19 mouse cellular contexts compared by ENCODE assay signal in genomic region chr5:99422092-99422491, GRCm38 (mm10).
DNase-seq lines count a peak whose midpoint lies in the region; ATAC-seq and TF ChIP-seq lines count a peak whose summit lies in the region.
"Had no signal": no experiment of that assay in that cellular context is flagged by ENCODE, and none has a peak within 500 bp of the region (broad histone marks: within the 10 kb centered on the region; RNA-seq: fewer than 3 reads in every experiment).

No protein-coding gene starts in this region.

- H3K27ac ChIP-seq in liver, embryonic 12.5 days, result no peak overlapping the region
- H3K27ac ChIP-seq in liver, embryonic 11.5 days (ENCODE audit: low read depth, low read length), result no peak overlapping the region
- H3K27ac ChIP-seq in midbrain, embryonic 11.5 days (ENCODE audit: low read depth, low read length), result no peak overlapping the region
- no peak overlapping the region for H3K27ac ChIP-seq in midbrain, embryonic 10.5 days (replicated peaks)
- no peak overlapping the region for H3K27ac ChIP-seq in liver, embryonic 15.5 days (replicated peaks)
- 0 out of 2 replicates have a peak overlapping the region, but pooled peaks have one; percentile 49 for H3K27ac ChIP-seq in liver, postnatal 0 days (ENCODE audit: low read depth)
- H3K27ac ChIP-seq: embryonic facial prominence, embryonic 10.5 days; embryonic facial prominence, embryonic 12.5 days; forebrain, embryonic 13.5 days; forebrain, embryonic 15.5 days had no signal

- H3K4me3 ChIP-seq in liver, embryonic 12.5 days, result no peak overlapping the region
- no peak overlapping the region for H3K4me3 ChIP-seq in liver, embryonic 11.5 days (ENCODE audit: low read depth, low read length)
- H3K4me3 ChIP-seq in midbrain, embryonic 11.5 days (ENCODE audit: low read depth, low read length), result no peak overlapping the region
- no peak overlapping the region for H3K4me3 ChIP-seq in midbrain, embryonic 10.5 days
- H3K4me3 ChIP-seq in liver, embryonic 15.5 days (replicated peaks), result no peak overlapping the region
- H3K4me3 ChIP-seq in liver, postnatal 0 days (ENCODE audit: low read depth, low read length), result no peak overlapping the region
- H3K4me3 ChIP-seq: embryonic facial prominence, embryonic 10.5 days; embryonic facial prominence, embryonic 12.5 days; forebrain, embryonic 13.5 days; forebrain, embryonic 15.5 days had no signal

- peak; percentile 44; the same call in 1 of the 2 replicates for ATAC-seq in liver, embryonic 12.5 days
- ATAC-seq in liver, embryonic 11.5 days (replicated peaks; ENCODE audit: low FRiP score), result no peak
- ATAC-seq in midbrain, embryonic 11.5 days (ENCODE audit: low FRiP score), result no peak
- peak; percentile 80 for ATAC-seq in liver, embryonic 15.5 days (ENCODE audit: insufficient read depth)
- ATAC-seq in liver, postnatal 0 days, result peak; percentile 94
- ATAC-seq: forebrain, embryonic 13.5 days; forebrain, embryonic 15.5 days had no signal

- DNase-seq in liver, embryonic 11.5 days (ENCODE audit: low spot score), result no peak
- peak; percentile 54 for DNase-seq in midbrain, embryonic 11.5 days (ENCODE audit: low spot score, missing footprints)
- no peak for DNase-seq in midbrain, embryonic 10.5 days (ENCODE audit: low spot score)
- DNase-seq in liver, postnatal 0 days, result peak; percentile 32
- DNase-seq in gastrocnemius, postnatal 14 days, result no peak
- DNase-seq in urinary bladder, postnatal 4 days (ENCODE audit: low spot score in 2 of 2), result no peak
- DNase-seq: adrenal gland, postnatal 10 days; adrenal gland, postnatal 25 days; cerebellum, adult 11 months; cerebellum, adult 18-20 months; cerebellum, adult 9-10 months; cerebellum, postnatal 10 days; cerebellum, postnatal 25 days had no signal

- no peaks in the 10 kb centered on the region for H3K4me1 ChIP-seq in liver, embryonic 12.5 days
- no peaks in the 10 kb centered on the region for H3K4me1 ChIP-seq in liver, embryonic 11.5 days (replicated peaks; ENCODE audit: control insufficient read depth, insufficient read depth, low read length)
- no peaks in the 10 kb centered on the region for H3K4me1 ChIP-seq in midbrain, embryonic 11.5 days (ENCODE audit: control insufficient read depth, insufficient read depth, low read length)
- H3K4me1 ChIP-seq in midbrain, embryonic 10.5 days, result no peaks in the 10 kb centered on the region
- H3K4me1 ChIP-seq in liver, embryonic 15.5 days (replicated peaks), result peaks cover 9% of the 10 kb centered on the region; the same call in 1 of the 2 replicates
- no peaks in the 10 kb centered on the region for H3K4me1 ChIP-seq in liver, postnatal 0 days (ENCODE audit: insufficient read depth)
- H3K4me1 ChIP-seq: embryonic facial prominence, embryonic 10.5 days; embryonic facial prominence, embryonic 12.5 days; forebrain, embryonic 13.5 days; forebrain, embryonic 15.5 days had no signal

- H3K9ac ChIP-seq in liver, embryonic 12.5 days, result no peak overlapping the region
- H3K9ac ChIP-seq in liver, embryonic 11.5 days (ENCODE audit: low read depth, low read length), result no peak overlapping the region
- H3K9ac ChIP-seq in midbrain, embryonic 11.5 days (ENCODE audit: low read length), result no peak overlapping the region
- no peak overlapping the region for H3K9ac ChIP-seq in liver, embryonic 15.5 days
- no peak overlapping the region for H3K9ac ChIP-seq in liver, postnatal 0 days (replicated peaks)
- H3K9ac ChIP-seq: embryonic facial prominence, embryonic 12.5 days; forebrain, embryonic 13.5 days; forebrain, embryonic 15.5 days had no signal

- intact Hi-C loops in gastrocnemius, postnatal 14 days (cut with DNase I; ENCODE audit: low total_unique reads), result no loop called here

- H3K4me2 ChIP-seq in liver, embryonic 12.5 days, result no peak overlapping the region
- no peak overlapping the region for H3K4me2 ChIP-seq in liver, embryonic 11.5 days
- H3K4me2 ChIP-seq in midbrain, embryonic 11.5 days, result no peak overlapping the region
- no peak overlapping the region for H3K4me2 ChIP-seq in liver, embryonic 15.5 days
- H3K4me2 ChIP-seq in liver, postnatal 0 days (ENCODE audit: low read depth, low read length), result no peak overlapping the region
- H3K4me2 ChIP-seq: embryonic facial prominence, embryonic 12.5 days; forebrain, embryonic 13.5 days; forebrain, embryonic 15.5 days had no signal

- no peak for TF ChIP-seq CTCF in liver, postnatal 0 days (IDR thresholded peaks at IDR 0.05; ENCODE audit: low read depth)

- WGBS in liver, embryonic 12.5 days (ENCODE audit: insufficient replicate concordance), result 65% methylated on average over 6 of the region's 6 CpGs
- WGBS in liver, embryonic 11.5 days, result 74% methylated on average over 6 of the region's 6 CpGs
- WGBS in midbrain, embryonic 11.5 days, result 87% methylated on average over 6 of the region's 6 CpGs
- WGBS in midbrain, embryonic 10.5 days, result 94% methylated on average over 6 of the region's 6 CpGs
- WGBS in liver, embryonic 15.5 days (ENCODE audit: insufficient replicate concordance), result 58% methylated on average over 6 of the region's 6 CpGs
- 54% methylated on average over 6 of the region's 6 CpGs for whole genome bisulfite sequencing in liver, postnatal 0 days (ENCODE audit: insufficient replicate concordance)

- 0 out of 2 replicates have a peak, but pooled peaks cover 3% of the 10 kb centered on the region for H3K27me3 ChIP-seq in liver, embryonic 12.5 days (replicated peaks)
- H3K27me3 ChIP-seq in liver, embryonic 11.5 days (replicated peaks; ENCODE audit: control insufficient read depth, insufficient read depth, low read length), result no peaks in the 10 kb centered on the region
- H3K27me3 ChIP-seq in midbrain, embryonic 11.5 days (ENCODE audit: control insufficient read depth, insufficient read depth, low read length), result no peaks in the 10 kb centered on the region
- H3K27me3 ChIP-seq in midbrain, embryonic 10.5 days (ENCODE audit: low read depth, poor library complexity, severe bottlenecking), result peaks cover 25% of the 10 kb centered on the region
- no peaks in the 10 kb centered on the region for H3K27me3 ChIP-seq in liver, embryonic 15.5 days
- H3K27me3 ChIP-seq in liver, postnatal 0 days (ENCODE audit: insufficient read depth, low read length), result no peaks in the 10 kb centered on the region
- H3K27me3 ChIP-seq: embryonic facial prominence, embryonic 12.5 days; forebrain, embryonic 13.5 days; forebrain, embryonic 15.5 days had no signal

- no peaks in the 10 kb centered on the region for H3K36me3 ChIP-seq in liver, embryonic 12.5 days
- no peaks in the 10 kb centered on the region for H3K36me3 ChIP-seq in liver, embryonic 11.5 days (ENCODE audit: control insufficient read depth, insufficient read depth, low read length)
- no peaks in the 10 kb centered on the region for H3K36me3 ChIP-seq in midbrain, embryonic 11.5 days (ENCODE audit: control insufficient read depth, insufficient read depth, low read length)
- H3K36me3 ChIP-seq in midbrain, embryonic 10.5 days, result no peaks in the 10 kb centered on the region
- no peaks in the 10 kb centered on the region for H3K36me3 ChIP-seq in liver, embryonic 15.5 days (replicated peaks)
- no peaks in the 10 kb centered on the region for H3K36me3 ChIP-seq in liver, postnatal 0 days (replicated peaks; ENCODE audit: insufficient read depth, low read length)
- H3K36me3 ChIP-seq: embryonic facial prominence, embryonic 10.5 days; embryonic facial prominence, embryonic 12.5 days; forebrain, embryonic 15.5 days had no signal

- H3K9me3 ChIP-seq in liver, embryonic 12.5 days (replicated peaks), result no peaks in the 10 kb centered on the region
- H3K9me3 ChIP-seq in liver, embryonic 11.5 days (ENCODE audit: control insufficient read depth, low read length), result no peaks in the 10 kb centered on the region
- no peaks in the 10 kb centered on the region for H3K9me3 ChIP-seq in midbrain, embryonic 11.5 days (ENCODE audit: control insufficient read depth, low read length)
- no peaks in the 10 kb centered on the region for H3K9me3 ChIP-seq in midbrain, embryonic 10.5 days (replicated peaks)
- H3K9me3 ChIP-seq in liver, embryonic 15.5 days (replicated peaks), result no peaks in the 10 kb centered on the region
- no peaks in the 10 kb centered on the region for H3K9me3 ChIP-seq in liver, postnatal 0 days (ENCODE audit: low read length)
- H3K9me3 ChIP-seq: embryonic facial prominence, embryonic 10.5 days; embryonic facial prominence, embryonic 12.5 days; forebrain, embryonic 13.5 days; forebrain, embryonic 15.5 days had no signal

- TF ChIP-seq EP300 in liver, postnatal 0 days (IDR thresholded peaks at IDR 0.05; ENCODE audit: low read depth), result no peak

Comparison
In these comparisons a context has a peak if more than half of its experiments do, and no peak if none do; other contexts are left out.
1. ATAC-seq: peak in liver, embryonic 12.5 days (single experiment), liver, embryonic 15.5 days (single experiment) and liver, postnatal 0 days (single experiment); none in liver, embryonic 11.5 days (single experiment) and midbrain, embryonic 11.5 days (single experiment).
2. DNase-seq: peak in midbrain, embryonic 11.5 days (single experiment) and liver, postnatal 0 days (single experiment); none in liver, embryonic 11.5 days (single experiment), midbrain, embryonic 10.5 days (single experiment), gastrocnemius, postnatal 14 days (single experiment) and urinary bladder, postnatal 4 days (0 of 2).